Mouse (Mus musculus) lung, embryonic 14.5 days (tissue): ENCODE results near the gene Btnl10. TPM values are rescaled to one million over a fixed set of nuclear protein-coding genes. Genes with fewer than 3 reads are reported as not detected.
"Not testable (repeated sequence)": the region's sequence is repeated elsewhere in the genome, so short reads cannot be mapped to it uniquely, and the experiment has no call there.

Experiments used
- ATAC-seq: fragments of 200-750 bp; cut with Nextera tagmentation; 2 replicates; pipeline ENCODE4 v1.8.0; 2017; ENCODE audit warnings: mild to moderate bottlenecking, moderate TSS enrichment, moderate library complexity; ENCODE audit not compliant: insufficient read depth
- DNase-seq: peaks from one replicate; pipeline ENCODE4 v3.0.0-alpha.2; 2015
- H3K27ac ChIP-seq: fragments of 300-500 bp; sonication (generic); 2 replicates; pipeline ENCODE4 v1.5.1; 2014; ENCODE audit warnings: low read depth, mild to moderate bottlenecking, moderate library complexity
- H3K27me3 ChIP-seq: fragments of 300-500 bp; sonication (generic); 2 replicates; pipeline ENCODE4 v1.6.1; 2014; ENCODE audit warnings: low read length, control low read depth; ENCODE audit not compliant: insufficient read depth
- H3K36me3 ChIP-seq: fragments of 300-500 bp; sonication (generic); 2 replicates; pipeline ENCODE4 v1.6.1; 2014; ENCODE audit warnings: control low read depth; ENCODE audit not compliant: insufficient read depth
- H3K4me1 ChIP-seq: fragments of 300-500 bp; sonication (generic); 2 replicates; pipeline ENCODE4 v1.6.1; 2014; ENCODE audit warnings: antibody characterized with exemption, control low read depth; ENCODE audit not compliant: insufficient read depth
- H3K4me2 ChIP-seq: fragments of 300-500 bp; sonication (generic); 2 replicates; pipeline ENCODE4 v1.6.1; 2014; ENCODE audit warnings: mild to moderate bottlenecking
- H3K4me3 ChIP-seq: fragments of 300-500 bp; sonication (generic); 2 replicates; pipeline ENCODE4 v1.5.1; 2014; ENCODE audit warnings: low read depth, low read length
- H3K9ac ChIP-seq: fragments of 300-500 bp; sonication (generic); 2 replicates; pipeline ENCODE4 v1.6.1; 2014
- H3K9me3 ChIP-seq: fragments of 300-500 bp; sonication (generic); 2 replicates; pipeline ENCODE4 v1.6.1; 2016; ENCODE audit warnings: low read depth, low read length, control low read depth
- CTCF ChIP-seq: IDR thresholded peaks from 2 replicates; pipeline ENCODE4 v1.5.1; 2016; ENCODE audit warnings: antibody characterized with exemption, low read depth
- whole genome bisulfite sequencing: fragments of 180-500 bp; shearing (Covaris S2); extraction: QIAGEN DNeasy Blood & Tissue Kit; methylation state at CpG from one replicate; pipeline ENCODE4 v1.1.7; 2014; 5-methylcytosine and 5-hydroxymethylcytosine counted together
- polyA plus RNA-seq: library from polyadenylated mRNA; unstranded; fragments of >200 nt; fragmentation: Nextera tagmentation; extraction: Ambion mirVana; gene quantifications from 2 replicates; pipeline ENCODE4 v1.2.1, GENCODE M21; 2014

The Btnl10 gene
- polyA plus RNA-seq, 1 experiment from 2014 or later, result not detected

GRCm38 (mm10) chr11:58947798-58948528 lies 30.3 kb downstream of the Btnl10 start:
- ATAC-seq (no peak), DNase-seq (peak; percentile 60)
- no peaks in the 10 kb centered on the region for H3K4me1 ChIP-seq
- H3K36me3 ChIP-seq, result no peaks in the 10 kb centered on the region
- peak overlapping the region; percentile 88 for H3K27ac ChIP-seq
- no peak for TF ChIP-seq CTCF
- H3K4me3 ChIP-seq, result peak overlapping the region; percentile 38
- peak overlapping the region; percentile 60 for H3K4me2 ChIP-seq
- peaks cover 34% of the 10 kb centered on the region for H3K27me3 ChIP-seq
- peak overlapping the region; percentile 13; the same call in 1 of the 2 replicates for H3K9ac ChIP-seq
- 12% methylated on average over 23 of the region's 23 CpGs for WGBS
- H3K9me3 ChIP-seq, result no peaks in the 10 kb centered on the region

GRCm38 (mm10) chr11:58948542-58949479 lies 31.1 kb downstream of the Btnl10 start, which contains the start of gene Hist3h2ba:
Hist3h2ba (plus strand) TSS chr11:58948920.
- peak within 1 kb of the TSS; percentile 88 for H3K27ac ChIP-seq
- H3K4me1 ChIP-seq, result no peaks in the 10 kb centered on the region
- no peaks in the 10 kb centered on the region for H3K36me3 ChIP-seq
- peak within 1 kb of the TSS; percentile 38 for H3K4me3 ChIP-seq
- H3K4me2 ChIP-seq, result peak within 1 kb of the TSS; percentile 60
- H3K9ac ChIP-seq, result peak within 1 kb of the TSS; percentile 44
- no peak for TF ChIP-seq CTCF
- DNase-seq, result peak; percentile 79
- ATAC-seq, result peak; percentile 79
- no peaks in the 10 kb centered on the region for H3K9me3 ChIP-seq
- WGBS, result under 1% methylated on average over 48 of the region's 48 CpGs
- peaks cover 34% of the 10 kb centered on the region for H3K27me3 ChIP-seq

GRCm38 (mm10) chr11:58949480-58950431 lies 32.0 kb downstream of the Btnl10 start:
- ATAC-seq (peak; percentile 28; the same call in 1 of the 2 replicates), DNase-seq (peak; percentile 57)
- Histone ChIP-seq H3K9ac (peak overlapping the region; percentile 44), H3K4me2 (peak overlapping the region; percentile 60), H3K4me3 (peak overlapping the region; percentile 38), H3K36me3 (no peaks in the 10 kb centered on the region), H3K27me3 (peaks cover 34% of the 10 kb centered on the region), H3K27ac (peak overlapping the region; percentile 88), H3K4me1 (no peaks in the 10 kb centered on the region), H3K9me3 (no peaks in the 10 kb centered on the region)
- 9% methylated on average over 20 of the region's 20 CpGs for WGBS
- no peak for TF ChIP-seq CTCF

- 65% methylated on average over 5 of the region's 5 CpGs for WGBS
- Histone ChIP-seq H3K9ac (no peak overlapping the region), H3K27me3 (peaks cover 34% of the 10 kb centered on the region), H3K27ac (no peak overlapping the region), H3K36me3 (no peaks in the 10 kb centered on the region), H3K4me1 (peaks cover under 1% of the 10 kb centered on the region; the same call in 1 of the 2 replicates), H3K4me2 (no peak overlapping the region), H3K9me3 (no peaks in the 10 kb centered on the region), H3K4me3 (no peak overlapping the region)
- no peak for TF ChIP-seq CTCF
- DNase-seq (no peak), ATAC-seq (no peak)
These were observed 33.5 kb downstream of the Btnl10 start for GRCm38 (mm10) chr11:58951210-58951609.

- Histone ChIP-seq H3K4me2 (peak overlapping the region; percentile 85), H3K27ac (peak overlapping the region; percentile 100), H3K4me3 (peak overlapping the region; percentile 53), H3K9me3 (no peaks in the 10 kb centered on the region), H3K36me3 (peaks cover 8% of the 10 kb centered on the region; the same call in 1 of the 2 replicates), H3K4me1 (peaks cover 5% of the 10 kb centered on the region; the same call in 1 of the 2 replicates), H3K27me3 (peaks cover 25% of the 10 kb centered on the region), H3K9ac (peak overlapping the region; percentile 47)
- no peak for TF ChIP-seq CTCF
- peak; percentile 14; the same call in 1 of the 2 replicates for ATAC-seq
- DNase-seq, result peak; percentile 36
- 1% methylated on average over 33 of the region's 33 CpGs for WGBS
These were observed 35.9 kb downstream of the Btnl10 start for GRCm38 (mm10) chr11:58953351-58954169.

GRCm38 (mm10) chr11:58954170-58954419 lies 36.4 kb downstream of the Btnl10 start:
- DNase-seq, ATAC-seq, H3K9me3 ChIP-seq, H3K4me1 ChIP-seq, H3K36me3 ChIP-seq: not testable (repeated sequence)
- under 1% methylated on average over 17 of the region's 17 CpGs for WGBS
- H3K4me3 ChIP-seq, result peak overlapping the region; percentile 53
- H3K4me2 ChIP-seq, result peak overlapping the region; percentile 85
- peaks cover 25% of the 10 kb centered on the region for H3K27me3 ChIP-seq
- peak overlapping the region; percentile 47 for H3K9ac ChIP-seq
- peak overlapping the region; percentile 100 for H3K27ac ChIP-seq
